Mouse (Mus musculus) hindbrain, postnatal 0 days (tissue): Measurements from ENCODE around the gene Fam83c. TPM values are rescaled to one million over a fixed set of nuclear protein-coding genes. Genes with fewer than 3 reads are reported as not detected.
A peak's percentile ranks its signal among the peaks of the same experiment; 100 is the strongest.

Source experiments
- ATAC-seq: fragments of 200-750 bp; cut with Nextera tagmentation; 2 replicates; pipeline ENCODE4 v1.8.0; 2017; ENCODE audit warnings: mild to moderate bottlenecking, moderate TSS enrichment, moderate library complexity
- DNase-seq: peaks from one replicate; pipeline ENCODE4 v3.0.0-alpha.2; 2015; ENCODE audit warnings: low spot score
- H3K27ac ChIP-seq: fragments of 300-500 bp; sonication (generic); 2 replicates; pipeline ENCODE4 v1.5.1; 2014; ENCODE audit warnings: mild to moderate bottlenecking
- H3K27me3 ChIP-seq: fragments of 300-500 bp; sonication (generic); 2 replicates; pipeline ENCODE4 v1.6.1; 2014; ENCODE audit warnings: low read length, mixed read lengths; ENCODE audit not compliant: insufficient read depth
- H3K36me3 ChIP-seq: fragments of 300-500 bp; sonication (generic); 2 replicates; pipeline ENCODE4 v1.6.1; 2014; ENCODE audit warnings: low read length, mixed read lengths; ENCODE audit not compliant: insufficient read depth
- H3K4me1 ChIP-seq: fragments of 300-500 bp; sonication (generic); 2 replicates; pipeline ENCODE4 v1.6.1; 2014; ENCODE audit warnings: antibody characterized with exemption, low read length, mixed read lengths; ENCODE audit not compliant: insufficient read depth
- H3K4me2 ChIP-seq: fragments of 300-500 bp; sonication (generic); 2 replicates; pipeline ENCODE4 v1.6.1; 2014; ENCODE audit warnings: low read depth, mild to moderate bottlenecking, low read length, moderate library complexity, mixed read lengths
- H3K4me3 ChIP-seq: fragments of 300-500 bp; sonication (generic); 2 replicates; pipeline ENCODE4 v1.5.1; 2014; ENCODE audit warnings: low read length
- H3K9ac ChIP-seq: fragments of 300-500 bp; sonication (generic); replicated peaks from 2 replicates; pipeline ENCODE4 v1.6.1; 2014; ENCODE audit warnings: mild to moderate bottlenecking, low read length, moderate library complexity, mixed read lengths
- H3K9me3 ChIP-seq: fragments of 300-500 bp; sonication (generic); 2 replicates; pipeline ENCODE4 v1.6.1; 2016; ENCODE audit warnings: low read length, mixed read lengths
- CTCF ChIP-seq: IDR thresholded peaks from 2 replicates; pipeline ENCODE4 v1.5.1; 2016; ENCODE audit warnings: antibody characterized with exemption, control low read depth, low read depth
- WGBS: fragments of 180-500 bp; shearing (Covaris S2); extraction: QIAGEN DNeasy Blood & Tissue Kit; methylation state at CpG from one replicate; pipeline ENCODE4 v1.1.7; 2014; 5-methylcytosine and 5-hydroxymethylcytosine counted together
- polyA plus RNA-seq: library from polyadenylated mRNA; unstranded; fragments of >200 nt; fragmentation: Nextera tagmentation; extraction: Ambion mirVana; gene quantifications from 2 replicates; pipeline ENCODE4 v1.2.1, GENCODE M21; 2015
- total RNA-seq: library from RNA; depleted of rRNA; stranded (reverse); fragments of >200 nt; gene quantifications from 2 replicates; pipeline ENCODE4 v1.2.3, GENCODE M21; 2014

Fam83c gene
- total and polyA plus RNA-seq, 2 experiments from 2014 or later = 0.15 TPM; not detected in 1

DNA sequence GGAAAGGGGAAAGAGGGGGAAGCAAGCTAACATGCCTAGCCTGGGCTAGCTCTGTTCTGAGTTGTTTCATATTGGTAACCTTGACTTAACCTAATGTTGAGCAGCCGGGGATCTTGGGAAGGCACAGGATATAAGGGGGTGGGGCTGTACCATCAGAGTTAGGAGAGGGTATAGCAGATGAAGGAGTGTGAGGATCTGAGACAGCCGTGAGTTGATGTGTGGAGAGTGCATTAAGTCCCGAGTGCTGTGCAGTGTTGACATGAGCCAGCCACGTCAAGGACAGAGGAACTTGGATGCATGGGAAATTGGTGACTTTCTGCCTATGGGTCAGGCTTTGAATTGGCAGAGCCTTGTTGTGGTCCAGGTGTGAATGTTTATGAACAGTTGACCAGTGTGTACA lies 22.0 kb downstream of the Fam83c start:
- no peaks in the 10 kb centered on the region for H3K9me3 ChIP-seq
- ATAC-seq (no peak), DNase-seq (no peak)
- no peaks in the 10 kb centered on the region for H3K4me1 ChIP-seq
- H3K27me3 ChIP-seq = no peaks in the 10 kb centered on the region
- no peak overlapping the region for H3K4me3 ChIP-seq
- no peak overlapping the region for H3K27ac ChIP-seq
- WGBS = 82% methylated on average over 4 of the region's 4 CpGs
- H3K9ac ChIP-seq = no peak overlapping the region
- no peak for TF ChIP-seq CTCF
- peaks cover 37% of the 10 kb centered on the region for H3K36me3 ChIP-seq
- no peak overlapping the region for H3K4me2 ChIP-seq

DNA sequence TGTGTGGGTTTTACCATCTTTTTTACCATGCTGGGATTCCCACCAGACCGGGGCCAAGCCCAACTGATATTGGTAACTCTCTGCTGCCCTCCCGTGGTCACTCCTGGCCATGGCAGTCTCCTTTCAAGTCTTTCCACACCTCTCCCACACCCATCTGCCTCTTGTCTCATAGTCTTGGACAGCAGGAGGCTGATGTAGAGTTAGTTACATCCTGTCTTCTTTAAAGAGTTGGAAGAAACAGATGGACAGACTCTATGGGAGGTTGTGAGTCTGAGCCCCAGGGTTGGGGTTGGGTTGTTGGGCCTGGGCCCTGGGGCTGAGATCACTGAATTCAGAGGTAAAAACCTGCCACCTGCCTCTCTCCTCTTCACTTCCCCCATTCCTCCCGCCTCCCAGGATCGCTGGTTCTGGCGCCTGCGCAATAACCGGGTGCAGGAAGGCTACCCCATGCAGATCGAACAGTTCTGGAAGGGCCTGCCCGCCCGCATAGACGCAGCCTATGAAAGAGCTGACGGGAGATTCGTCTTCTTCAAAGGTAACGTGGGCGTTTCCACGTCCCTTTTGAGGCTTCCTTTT lies 22.7 kb downstream of the Fam83c start:
- TF ChIP-seq CTCF = peak; percentile 89
- Histone ChIP-seq H3K36me3 (peaks cover 37% of the 10 kb centered on the region), H3K9me3 (no peaks in the 10 kb centered on the region), H3K27me3 (no peaks in the 10 kb centered on the region), H3K4me2 (no peak overlapping the region), H3K4me3 (no peak overlapping the region), H3K27ac (no peak overlapping the region; the same call in 1 of the 2 replicates), H3K9ac (no peak overlapping the region), H3K4me1 (no peaks in the 10 kb centered on the region)
- 34% methylated on average over 16 of the region's 16 CpGs for WGBS
- 0 out of 2 replicates have a peak, but pooled peaks have one; percentile 21 for ATAC-seq
- peak; percentile 85 for DNase-seq

DNA sequence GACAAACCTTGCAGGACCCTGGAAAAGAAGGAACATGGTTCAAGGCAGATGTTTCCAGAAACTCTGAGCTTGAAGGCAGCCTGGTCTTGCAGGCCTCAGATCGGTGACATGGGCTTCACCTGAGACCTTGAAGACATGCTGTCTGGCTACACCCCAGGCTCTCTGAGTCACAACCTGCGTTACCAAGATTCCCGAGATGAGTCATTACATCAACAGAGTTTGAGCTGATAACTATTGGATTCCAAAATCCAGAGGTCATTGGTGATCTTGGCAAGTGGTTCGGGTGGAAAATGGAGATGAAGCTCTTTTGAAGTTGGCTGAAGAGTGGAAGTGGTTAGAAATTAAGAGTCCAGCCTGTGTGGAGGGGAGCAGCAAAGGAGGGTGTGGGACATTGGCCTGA lies 25.0 kb downstream of the Fam83c start:
- H3K9me3 ChIP-seq = no peaks in the 10 kb centered on the region
- H3K4me2 ChIP-seq = no peak overlapping the region
- no peak for ATAC-seq
- H3K27ac ChIP-seq = no peak overlapping the region
- 91% methylated on average over 4 of the region's 4 CpGs for WGBS
- no peaks in the 10 kb centered on the region for H3K27me3 ChIP-seq
- peaks cover 26% of the 10 kb centered on the region for H3K36me3 ChIP-seq
- no peak overlapping the region for H3K4me3 ChIP-seq
- H3K9ac ChIP-seq = no peak overlapping the region
- no peak for TF ChIP-seq CTCF
- no peaks in the 10 kb centered on the region for H3K4me1 ChIP-seq
- no peak for DNase-seq

DNA sequence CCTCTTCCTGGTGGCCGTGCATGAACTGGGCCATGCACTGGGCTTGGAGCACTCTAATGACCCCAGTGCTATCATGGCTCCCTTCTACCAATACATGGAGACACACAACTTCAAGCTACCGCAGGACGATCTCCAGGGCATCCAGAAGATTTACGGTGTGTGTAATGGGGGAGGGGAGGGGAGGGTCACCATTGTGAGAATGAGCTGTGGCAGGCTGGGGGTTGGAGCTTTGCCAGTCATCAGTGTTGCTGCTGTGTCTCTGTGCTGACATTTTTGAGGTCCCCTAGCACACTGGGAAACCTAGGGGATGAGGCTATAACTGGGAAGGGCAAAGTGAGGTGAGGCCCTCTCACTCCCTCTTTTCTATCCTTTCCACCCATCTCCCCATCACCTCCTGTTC lies 27.2 kb downstream of the Fam83c start:
- ATAC-seq (no peak), DNase-seq (no peak)
- Histone ChIP-seq H3K9me3 (no peaks in the 10 kb centered on the region), H3K27me3 (no peaks in the 10 kb centered on the region), H3K36me3 (peaks cover 17% of the 10 kb centered on the region; the same call in 1 of the 2 replicates), H3K9ac (no peak overlapping the region), H3K27ac (no peak overlapping the region), H3K4me1 (no peaks in the 10 kb centered on the region), H3K4me2 (no peak overlapping the region), H3K4me3 (no peak overlapping the region)
- WGBS = 68% methylated on average over 4 of the region's 4 CpGs
- no peak for TF ChIP-seq CTCF

DNA sequence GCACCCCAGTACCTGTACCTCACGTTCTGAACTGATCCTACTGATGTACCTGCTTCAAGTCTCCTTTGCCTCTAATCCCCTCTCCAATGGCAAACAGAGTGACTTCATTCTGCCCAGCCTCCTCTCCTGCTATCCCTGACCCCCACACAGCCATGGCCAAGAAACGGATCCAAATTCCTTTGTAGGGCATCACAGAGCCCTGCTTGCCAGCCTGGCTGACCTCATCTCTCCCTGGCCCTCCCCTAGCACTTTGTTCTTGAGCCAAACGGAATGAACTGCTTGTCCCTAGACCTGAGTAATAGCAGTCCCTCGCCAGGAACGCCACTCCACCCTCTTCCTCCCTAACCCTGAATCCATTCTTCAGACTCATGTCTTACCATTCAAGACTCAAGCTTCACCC lies 28.1 kb downstream of the Fam83c start:
- Histone ChIP-seq H3K36me3 (peaks cover 17% of the 10 kb centered on the region; the same call in 1 of the 2 replicates), H3K4me3 (no peak overlapping the region), H3K9me3 (no peaks in the 10 kb centered on the region), H3K9ac (no peak overlapping the region), H3K27me3 (no peaks in the 10 kb centered on the region), H3K27ac (no peak overlapping the region), H3K4me2 (no peak overlapping the region), H3K4me1 (no peaks in the 10 kb centered on the region)
- TF ChIP-seq CTCF = no peak
- ATAC-seq (no peak), DNase-seq (no peak)
- WGBS = 65% methylated on average over 5 of the region's 5 CpGs

DNA sequence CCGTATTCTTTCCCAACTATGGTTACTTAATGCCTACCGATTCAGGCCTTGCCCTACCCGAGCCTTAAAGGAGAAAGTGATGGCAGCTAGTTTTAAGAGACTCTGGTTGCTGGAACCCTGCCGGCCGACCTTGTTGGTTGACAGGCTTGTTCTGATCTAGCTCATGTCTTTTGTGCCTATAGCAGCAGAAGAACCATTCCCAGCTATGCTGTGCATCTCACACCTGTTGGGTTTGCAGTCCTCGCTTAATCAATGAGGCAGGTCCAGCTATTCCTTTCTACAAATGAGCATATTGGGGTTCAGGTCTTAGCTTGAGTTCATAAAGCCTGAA lies 28.8 kb downstream of the Fam83c start:
- no peak for DNase-seq
- no peaks in the 10 kb centered on the region for H3K27me3 ChIP-seq
- H3K36me3 ChIP-seq = peaks cover 16% of the 10 kb centered on the region; the same call in 1 of the 2 replicates
- no peaks in the 10 kb centered on the region for H3K9me3 ChIP-seq
- no peak overlapping the region for H3K9ac ChIP-seq
- no peak overlapping the region for H3K4me2 ChIP-seq
- ATAC-seq = no peak
- no peaks in the 10 kb centered on the region for H3K4me1 ChIP-seq
- WGBS = 87% methylated on average over 6 of the region's 6 CpGs
- no peak overlapping the region for H3K27ac ChIP-seq
- H3K4me3 ChIP-seq = no peak overlapping the region
- no peak for TF ChIP-seq CTCF

DNA sequence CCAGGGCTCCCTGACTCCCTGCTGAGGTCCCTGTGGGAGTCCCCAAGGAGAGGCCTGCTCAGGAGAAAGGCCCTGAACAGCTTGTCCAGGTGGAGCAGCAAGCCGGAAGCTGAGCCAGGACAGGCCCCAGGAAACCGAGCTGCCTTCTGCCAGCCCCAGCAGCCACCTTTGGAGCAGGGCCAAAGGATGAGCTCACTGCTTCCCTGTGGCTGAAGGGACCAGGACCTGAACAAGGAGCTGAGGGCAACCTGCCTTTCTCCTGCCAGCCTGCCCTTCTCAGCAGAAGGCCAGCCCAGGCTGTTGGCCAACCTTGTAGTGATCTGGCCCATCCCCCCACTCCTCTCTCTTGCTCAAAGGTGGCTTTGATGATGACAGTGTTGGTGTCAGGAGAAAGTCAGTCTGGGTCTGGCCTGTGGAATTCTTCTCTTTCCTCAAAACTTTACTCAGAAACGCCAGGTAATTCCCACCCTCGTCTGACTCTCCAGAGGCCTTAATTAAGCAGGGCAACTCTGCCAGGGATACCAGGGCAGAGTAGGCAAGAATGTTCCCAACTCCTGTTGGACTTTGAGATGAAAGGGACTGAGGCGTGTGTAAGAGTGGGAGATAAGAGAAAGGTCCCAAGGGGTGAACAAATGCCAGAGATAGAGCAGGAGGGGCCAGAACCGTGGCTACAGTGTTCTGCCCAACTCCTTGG lies 29.3 kb downstream of the Fam83c start:
- no peak for TF ChIP-seq CTCF
- H3K4me2 ChIP-seq = no peak overlapping the region
- DNase-seq = peak; percentile 77

More for the DNA sequence above, 29.3 kb downstream of the Fam83c start:
- Histone ChIP-seq H3K27me3 (no peaks in the 10 kb centered on the region), H3K4me1 (no peaks in the 10 kb centered on the region), H3K9ac (no peak overlapping the region), H3K27ac (peak overlapping the region; percentile 73), H3K9me3 (no peaks in the 10 kb centered on the region), H3K36me3 (peaks cover 14% of the 10 kb centered on the region; the same call in 1 of the 2 replicates), H3K4me3 (no peak overlapping the region)
- peak; percentile 71 for ATAC-seq
- WGBS = 49% methylated on average over 6 of the region's 6 CpGs
